Mouse (Mus musculus) heart, adult 2 months (tissue): ENCODE data around the gene Gm960.

Experiments
- CTCF ChIP-seq: fragments of 200-600 bp; IDR thresholded peaks from 2 replicates; pipeline ENCODE4 v1.8.1; 2022; ENCODE audit warnings: antibody characterized with exemption, mild to moderate bottlenecking, moderate library complexity
- POLR2A ChIP-seq: fragments of 200-500 bp; IDR thresholded peaks from 2 replicates; pipeline ENCODE4 v1.6.1; 2011; ENCODE audit warnings: mild to moderate bottlenecking, low read depth, low read length, control low read depth; ENCODE audit not compliant: insufficient read depth

DNA sequence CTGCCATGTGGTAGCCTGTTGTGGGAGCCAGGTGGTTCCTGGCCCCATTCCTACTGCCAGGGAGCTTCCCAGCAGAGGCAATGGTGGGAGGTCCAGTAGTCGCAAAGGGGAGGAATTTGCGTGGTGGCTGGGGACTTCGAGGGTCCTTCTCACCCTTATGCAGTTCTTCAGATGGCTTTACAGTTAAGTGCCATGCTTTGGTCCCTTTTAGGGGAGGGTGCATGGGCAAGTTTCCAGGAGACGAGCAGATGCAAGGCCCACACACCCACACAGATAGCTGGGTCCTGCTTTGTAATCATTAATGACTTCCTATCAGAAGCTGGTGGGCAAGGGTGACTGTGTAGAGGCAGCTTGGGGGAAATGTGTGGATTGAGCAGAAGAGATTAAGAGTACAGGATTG is 81.9 kb downstream of the Gm960 start:
- TF ChIP-seq CTCF (no peak), POLR2A (no peak)
